Mouse (Mus musculus): ENCODE data around the gene 4930556J24Rik. TPM values are rescaled to one million over a fixed set of nuclear protein-coding genes. Genes with fewer than 3 reads are reported as not detected.
"Not testable (repeated sequence)": the region's sequence is repeated elsewhere in the genome, so short reads cannot be mapped to it uniquely, and the experiment has no call there.

Gene 4930556J24Rik
- not detected in 2 replicates for polyA plus RNA-seq (2015; fragmentation: Nextera tagmentation; extraction: Ambion mirVana)

GRCm38 (mm10) chr11:3976678-3977077, at the start of gene 4930556J24Rik:
4930556J24Rik (minus strand) TSS chr11:3976778.
- Histone ChIP-seq H3K4me2 (no peak within 1 kb of the TSS), H3K27ac (no peak within 1 kb of the TSS), H3K9me3 (replicated peaks) (no peaks in the 10 kb centered on the region), H3K27me3 (no peaks in the 10 kb centered on the region), H3K4me3 (no peak within 1 kb of the TSS), H3K9ac (no peak within 1 kb of the TSS), H3K36me3 (peaks cover 78% of the 10 kb centered on the region), H3K4me1 (replicated peaks) (no peaks in the 10 kb centered on the region)
- no peak for ATAC-seq (replicated peaks; ENCODE audit: insufficient number of reproducible peaks, insufficient read depth, low FRiP score, low read depth)
- WGBS = 93% methylated on average over 6 of the region's 6 CpGs

- no peak for ATAC-seq (replicated peaks; ENCODE audit: insufficient number of reproducible peaks, insufficient read depth, low FRiP score, low read depth)
These were observed 46.7 kb upstream of the 4930556J24Rik start for GRCm38 (mm10) chr11:4023321-4023720.

GRCm38 (mm10) chr11:4022111-4022510, 45.5 kb upstream of the 4930556J24Rik start:
- 83% methylated on average over 13 of the region's 13 CpGs for WGBS
- not testable (repeated sequence) for H3K4me1 ChIP-seq (replicated peaks); H3K9me3 ChIP-seq (replicated peaks); H3K27me3 ChIP-seq; H3K4me3 ChIP-seq; H3K9ac ChIP-seq; H3K4me2 ChIP-seq; H3K27ac ChIP-seq; H3K36me3 ChIP-seq; ATAC-seq (replicated peaks; ENCODE audit: insufficient number of reproducible peaks, insufficient read depth, low FRiP score, low read depth)

More at GRCm38 (mm10) chr11:4023321-4023720, 46.7 kb upstream of the 4930556J24Rik start:
- no peaks in the 10 kb centered on the region for H3K36me3 ChIP-seq
- 47% methylated on average over 2 of the region's 2 CpGs for WGBS
- no peak overlapping the region for H3K4me3 ChIP-seq
- H3K27ac ChIP-seq = no peak overlapping the region
- H3K9me3 ChIP-seq (replicated peaks) = no peaks in the 10 kb centered on the region
- H3K4me1 ChIP-seq (replicated peaks) = no peaks in the 10 kb centered on the region
- no peaks in the 10 kb centered on the region for H3K27me3 ChIP-seq
- H3K9ac ChIP-seq = no peak overlapping the region
- H3K4me2 ChIP-seq = no peak overlapping the region

- H3K9me3 ChIP-seq (replicated peaks); H3K4me1 ChIP-seq (replicated peaks); H3K9ac ChIP-seq; ATAC-seq (replicated peaks; ENCODE audit: insufficient number of reproducible peaks, insufficient read depth, low FRiP score, low read depth); H3K27me3 ChIP-seq; H3K27ac ChIP-seq; H3K4me2 ChIP-seq; H3K36me3 ChIP-seq; H3K4me3 ChIP-seq: not testable (repeated sequence)
- 85% methylated on average over 14 of the region's 14 CpGs for WGBS
These were observed 39.2 kb upstream of the 4930556J24Rik start for GRCm38 (mm10) chr11:4015796-4016195.

GRCm38 (mm10) chr11:4012616-4013015, 36.0 kb upstream of the 4930556J24Rik start:
- ATAC-seq (replicated peaks; ENCODE audit: insufficient number of reproducible peaks, insufficient read depth, low FRiP score, low read depth) = no peak
- H3K4me3 ChIP-seq = no peak overlapping the region
- H3K27ac ChIP-seq = no peak overlapping the region
- H3K27me3 ChIP-seq = no peaks in the 10 kb centered on the region
- H3K9ac ChIP-seq = no peak overlapping the region
- H3K4me1 ChIP-seq (replicated peaks) = no peaks in the 10 kb centered on the region
- no peaks in the 10 kb centered on the region for H3K36me3 ChIP-seq
- WGBS = 67% methylated on average over 1 of the region's 1 CpGs
- no peak overlapping the region for H3K4me2 ChIP-seq
- no peaks in the 10 kb centered on the region for H3K9me3 ChIP-seq (replicated peaks)

- ATAC-seq (replicated peaks; ENCODE audit: insufficient number of reproducible peaks, insufficient read depth, low FRiP score, low read depth) = no peak
- Histone ChIP-seq H3K4me2 (no peak overlapping the region), H3K9me3 (replicated peaks) (no peaks in the 10 kb centered on the region), H3K27me3 (0 out of 2 replicates have a peak, but pooled peaks cover under 1% of the 10 kb centered on the region), H3K9ac (no peak overlapping the region), H3K4me3 (no peak overlapping the region), H3K27ac (no peak overlapping the region), H3K4me1 (replicated peaks) (no peaks in the 10 kb centered on the region), H3K36me3 (no peaks in the 10 kb centered on the region)
- WGBS = 79% methylated on average over 3 of the region's 3 CpGs
These were observed 29.9 kb upstream of the 4930556J24Rik start for GRCm38 (mm10) chr11:4006462-4006861.

GRCm38 (mm10) chr11:4005220-4005805, 28.7 kb upstream of the 4930556J24Rik start:
- H3K4me2 ChIP-seq = no peak overlapping the region
- no peak overlapping the region for H3K9ac ChIP-seq
- WGBS = 49% methylated on average over 5 of the region's 5 CpGs
- no peak for ATAC-seq (replicated peaks; ENCODE audit: insufficient number of reproducible peaks, insufficient read depth, low FRiP score, low read depth)
- H3K36me3 ChIP-seq = no peaks in the 10 kb centered on the region
- H3K27ac ChIP-seq = no peak overlapping the region
- H3K27me3 ChIP-seq = peaks cover 10% of the 10 kb centered on the region
- H3K4me3 ChIP-seq = no peak overlapping the region
- no peaks in the 10 kb centered on the region for H3K9me3 ChIP-seq (replicated peaks)
- no peaks in the 10 kb centered on the region for H3K4me1 ChIP-seq (replicated peaks)

GRCm38 (mm10) chr11:4001603-4002002, 25.0 kb upstream of the 4930556J24Rik start:
- Histone ChIP-seq H3K27ac (no peak overlapping the region), H3K4me2 (no peak overlapping the region), H3K9ac (no peak overlapping the region), H3K27me3 (peaks cover 47% of the 10 kb centered on the region), H3K36me3 (no peaks in the 10 kb centered on the region), H3K4me1 (replicated peaks) (peaks cover 11% of the 10 kb centered on the region), H3K9me3 (replicated peaks) (no peaks in the 10 kb centered on the region), H3K4me3 (no peak overlapping the region)
- 8% methylated on average over 5 of the region's 5 CpGs for WGBS
- ATAC-seq (replicated peaks; ENCODE audit: insufficient number of reproducible peaks, insufficient read depth, low FRiP score, low read depth) = no peak

- peaks cover 11% of the 10 kb centered on the region for H3K4me1 ChIP-seq (replicated peaks)
- H3K9me3 ChIP-seq (replicated peaks) = no peaks in the 10 kb centered on the region
- WGBS = 64% methylated on average over 5 of the region's 5 CpGs
- H3K4me2 ChIP-seq = no peak overlapping the region
- no peak overlapping the region for H3K9ac ChIP-seq
- peaks cover 50% of the 10 kb centered on the region for H3K27me3 ChIP-seq
- no peaks in the 10 kb centered on the region for H3K36me3 ChIP-seq
- ATAC-seq (replicated peaks; ENCODE audit: insufficient number of reproducible peaks, insufficient read depth, low FRiP score, low read depth) = no peak
- H3K27ac ChIP-seq = no peak overlapping the region
- no peak overlapping the region for H3K4me3 ChIP-seq
These were observed 23.0 kb upstream of the 4930556J24Rik start for GRCm38 (mm10) chr11:3999547-3999946.

GRCm38 (mm10) chr11:3997978-3998720, 21.6 kb upstream of the 4930556J24Rik start:
- 4% methylated on average over 66 of the region's 66 CpGs for WGBS
- Histone ChIP-seq H3K4me3 (peak overlapping the region; percentile 36), H3K27me3 (peaks cover 50% of the 10 kb centered on the region)

GRCm38 (mm10) chr11:3996840-3997239, 20.3 kb upstream of the 4930556J24Rik start:
- Histone ChIP-seq H3K9me3 (replicated peaks) (no peaks in the 10 kb centered on the region), H3K4me1 (replicated peaks) (peaks cover 11% of the 10 kb centered on the region), H3K4me2 (no peak overlapping the region), H3K9ac (no peak overlapping the region), H3K27me3 (peaks cover 50% of the 10 kb centered on the region), H3K36me3 (no peaks in the 10 kb centered on the region), H3K4me3 (no peak overlapping the region), H3K27ac (no peak overlapping the region)
- 80% methylated on average over 3 of the region's 3 CpGs for WGBS
- no peak for ATAC-seq (replicated peaks; ENCODE audit: insufficient number of reproducible peaks, insufficient read depth, low FRiP score, low read depth)

More at GRCm38 (mm10) chr11:3997978-3998720, 21.6 kb upstream of the 4930556J24Rik start:
- H3K4me2 ChIP-seq = peak overlapping the region; percentile 62
- peak overlapping the region; percentile 2; the same call in 1 of the 2 replicates for H3K9ac ChIP-seq
- H3K36me3 ChIP-seq = no peaks in the 10 kb centered on the region
- H3K4me1 ChIP-seq (replicated peaks) = peaks cover 11% of the 10 kb centered on the region
- ATAC-seq (replicated peaks; ENCODE audit: insufficient number of reproducible peaks, insufficient read depth, low FRiP score, low read depth) = no peak
- H3K27ac ChIP-seq = no peak overlapping the region
- H3K9me3 ChIP-seq (replicated peaks) = no peaks in the 10 kb centered on the region

Data from heart, embryonic 15.5 days (tissue).